8 mouse cellular contexts compared by ENCODE assay signal in the genomic region with DNA sequence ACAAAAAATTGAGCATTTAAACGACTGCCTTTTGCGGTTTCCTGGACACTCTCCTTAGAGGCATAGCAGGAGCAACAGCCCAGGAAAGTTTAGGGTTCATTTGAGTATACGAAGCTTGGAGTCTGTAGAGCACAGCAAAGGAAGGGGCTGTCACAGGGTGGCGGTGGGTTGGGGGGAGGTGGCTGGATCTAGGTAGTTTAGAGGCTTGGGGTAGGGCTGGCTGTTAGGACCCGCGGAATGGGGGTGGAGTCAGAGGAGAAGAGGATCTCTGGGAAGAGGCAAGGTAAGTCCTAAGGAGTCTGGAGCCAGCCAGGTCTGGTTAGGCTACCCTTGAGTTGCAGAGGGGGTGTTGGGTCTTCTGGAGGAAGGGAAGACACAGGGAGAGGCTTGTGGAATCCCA.
A peak's percentile ranks its signal among the peaks of the same experiment; 100 is the strongest.
DNase-seq lines count a peak whose midpoint lies in the region; ATAC-seq lines count a peak whose summit lies in the region.

No protein-coding gene starts in this region.

- peak; percentile 40 for ATAC-seq in kidney, embryonic 16.5 days (ENCODE audit: low FRiP score, low TSS enrichment)
- ATAC-seq in embryonic facial prominence, embryonic 14.5 days (ENCODE audit: low read depth): no peak
- no peak for ATAC-seq in hindbrain, embryonic 14.5 days (ENCODE audit: low FRiP score)
- ATAC-seq in midbrain, embryonic 16.5 days: 0 out of 2 replicates have a peak, but pooled peaks have one; percentile 27

- peak overlapping the region; percentile 47 for H3K4me2 ChIP-seq in kidney, embryonic 16.5 days (replicated peaks; ENCODE audit: low read depth, low read length)
- H3K4me2 ChIP-seq in embryonic facial prominence, embryonic 14.5 days (ENCODE audit: low read depth, low read length): peak overlapping the region; percentile 40
- peak overlapping the region; percentile 50 for H3K4me2 ChIP-seq in hindbrain, embryonic 14.5 days (replicated peaks)
- H3K4me2 ChIP-seq in midbrain, embryonic 16.5 days (ENCODE audit: low read length): peak overlapping the region; percentile 48

- no peak for DNase-seq in kidney, adult 9 months
- DNase-seq in embryonic facial prominence, embryonic 14.5 days (ENCODE audit: low spot score): no peak
- no peak for DNase-seq in hindbrain, embryonic 14.5 days (ENCODE audit: low spot score)
- no peak for DNase-seq in left cerebral cortex, adult 8-10 months (ENCODE audit: low spot score in 2 of 2)
- DNase-seq in frontal cortex, postnatal 25 days (ENCODE audit: low spot score in 2 of 2): no peak
- no peak for DNase-seq in left cerebral cortex, postnatal 25 days (ENCODE audit: low spot score in 2 of 2)

- H3K9me3 ChIP-seq in kidney, embryonic 16.5 days (ENCODE audit: low read length): no peaks in the 10 kb centered on the region
- H3K9me3 ChIP-seq in embryonic facial prominence, embryonic 14.5 days (ENCODE audit: control insufficient read depth, low read length): no peaks in the 10 kb centered on the region
- no peaks in the 10 kb centered on the region for H3K9me3 ChIP-seq in hindbrain, embryonic 14.5 days (ENCODE audit: control insufficient read depth, low read length)
- no peaks in the 10 kb centered on the region for H3K9me3 ChIP-seq in midbrain, embryonic 16.5 days (replicated peaks; ENCODE audit: control insufficient read depth, low read length, poor library complexity, severe bottlenecking)

- H3K27ac ChIP-seq in kidney, embryonic 16.5 days (ENCODE audit: low read length): peak overlapping the region; percentile 45
- H3K27ac ChIP-seq in embryonic facial prominence, embryonic 14.5 days (replicated peaks; ENCODE audit: low read depth, low read length): no peak overlapping the region
- H3K27ac ChIP-seq in hindbrain, embryonic 14.5 days: peak overlapping the region; percentile 33; the same call in 1 of the 2 replicates
- H3K27ac ChIP-seq in midbrain, embryonic 16.5 days (ENCODE audit: low read length): peak overlapping the region; percentile 14

- no peaks in the 10 kb centered on the region for H3K36me3 ChIP-seq in kidney, embryonic 16.5 days (ENCODE audit: insufficient read depth, low read length)
- no peaks in the 10 kb centered on the region for H3K36me3 ChIP-seq in embryonic facial prominence, embryonic 14.5 days (ENCODE audit: control insufficient read depth, insufficient read depth, low read length)
- no peaks in the 10 kb centered on the region for H3K36me3 ChIP-seq in hindbrain, embryonic 14.5 days (replicated peaks; ENCODE audit: control insufficient read depth, insufficient read depth)
- H3K36me3 ChIP-seq in midbrain, embryonic 16.5 days (ENCODE audit: control insufficient read depth, insufficient read depth, low read length): no peaks in the 10 kb centered on the region

- peaks cover 9% of the 10 kb centered on the region for H3K4me1 ChIP-seq in kidney, embryonic 16.5 days (ENCODE audit: insufficient read depth, low read length)
- peaks cover 4% of the 10 kb centered on the region for H3K4me1 ChIP-seq in embryonic facial prominence, embryonic 14.5 days (ENCODE audit: control insufficient read depth, insufficient read depth, low read length)
- H3K4me1 ChIP-seq in hindbrain, embryonic 14.5 days (replicated peaks; ENCODE audit: control insufficient read depth, insufficient read depth, low read length): peaks cover 8% of the 10 kb centered on the region; the same call in 1 of the 2 replicates
- H3K4me1 ChIP-seq in midbrain, embryonic 16.5 days (ENCODE audit: control insufficient read depth, insufficient read depth, low read length): peaks cover 17% of the 10 kb centered on the region

- intact Hi-C loops in left cerebral cortex, postnatal 25 days (cut with DNase I): no loop called here

- no peaks in the 10 kb centered on the region for H3K27me3 ChIP-seq in kidney, embryonic 16.5 days (ENCODE audit: insufficient read depth, low read length)
- no peaks in the 10 kb centered on the region for H3K27me3 ChIP-seq in embryonic facial prominence, embryonic 14.5 days (replicated peaks; ENCODE audit: control insufficient read depth, insufficient read depth, low read length)
- no peaks in the 10 kb centered on the region for H3K27me3 ChIP-seq in hindbrain, embryonic 14.5 days (ENCODE audit: control insufficient read depth, insufficient read depth, low read length)
- no peaks in the 10 kb centered on the region for H3K27me3 ChIP-seq in midbrain, embryonic 16.5 days (ENCODE audit: control insufficient read depth, insufficient read depth, low read depth, low read length)

- peak overlapping the region; percentile 57 for H3K9ac ChIP-seq in kidney, embryonic 16.5 days (replicated peaks; ENCODE audit: low read length)
- no peak overlapping the region for H3K9ac ChIP-seq in embryonic facial prominence, embryonic 14.5 days (ENCODE audit: low read depth, low read length)
- no peak overlapping the region for H3K9ac ChIP-seq in hindbrain, embryonic 14.5 days
- no peak overlapping the region for H3K9ac ChIP-seq in midbrain, embryonic 16.5 days (ENCODE audit: low read depth, low read length)

- WGBS in kidney, embryonic 16.5 days: 34% methylated on average over 6 of the region's 6 CpGs
- 58% methylated on average over 6 of the region's 6 CpGs for WGBS in embryonic facial prominence, embryonic 14.5 days
- 73% methylated on average over 6 of the region's 6 CpGs for WGBS in hindbrain, embryonic 14.5 days
- whole genome bisulfite sequencing in midbrain, embryonic 16.5 days: 72% methylated on average over 6 of the region's 6 CpGs

- peak overlapping the region; percentile 31 for H3K4me3 ChIP-seq in kidney, embryonic 16.5 days (ENCODE audit: low read length)
- H3K4me3 ChIP-seq in embryonic facial prominence, embryonic 14.5 days (ENCODE audit: low read depth, low read length): no peak overlapping the region
- no peak overlapping the region for H3K4me3 ChIP-seq in hindbrain, embryonic 14.5 days (replicated peaks; ENCODE audit: low read length)
- H3K4me3 ChIP-seq in midbrain, embryonic 16.5 days (ENCODE audit: low read depth, low read length): no peak overlapping the region

Comparison
In these comparisons a context has a peak if more than half of its experiments do, and no peak if none do; other contexts are left out.
1. ATAC-seq: peak in kidney, embryonic 16.5 days (single experiment) and midbrain, embryonic 16.5 days (single experiment); none in embryonic facial prominence, embryonic 14.5 days (single experiment) and hindbrain, embryonic 14.5 days (single experiment).
2. Peak in every context shown above with its lines, with median percentiles within 50 percentile points of each other: H3K4me2 ChIP-seq.